Mouse (Mus musculus) liver, adult 2 months (tissue): ENCODE results near the gene Il6st.

Experiments
- CTCF ChIP-seq: fragments of 200-500 bp; IDR thresholded peaks from 2 replicates; pipeline ENCODE4 v1.5.1; 2011; ENCODE audit warnings: low read depth, low read length, control low read depth
- POLR2A ChIP-seq: fragments of 200-500 bp; IDR thresholded peaks from 2 replicates; pipeline ENCODE4 v1.6.1; 2011; ENCODE audit warnings: low read length, control low read depth; ENCODE audit not compliant: insufficient read depth; ENCODE audit errors: extremely low read depth

- peak; percentile 82 for TF ChIP-seq CTCF
- no peak for TF ChIP-seq POLR2A
These were observed 45.6 kb downstream of the Il6st start for GRCm38 (mm10) chr13:112509465-112509864.
